Mouse (Mus musculus) 416B (cell line): ENCODE results near the gene Gm12216.

Experiments
- DNase-seq: peaks from one replicate; pipeline ENCODE4 v3.0.0; 2011; ENCODE audit warnings: low read depth

Gene Gm12216

GRCm38 (mm10) chr11:53821230-53821944 is 37.7 kb downstream of the Gm12216 start:
- no peak for DNase-seq

DNA sequence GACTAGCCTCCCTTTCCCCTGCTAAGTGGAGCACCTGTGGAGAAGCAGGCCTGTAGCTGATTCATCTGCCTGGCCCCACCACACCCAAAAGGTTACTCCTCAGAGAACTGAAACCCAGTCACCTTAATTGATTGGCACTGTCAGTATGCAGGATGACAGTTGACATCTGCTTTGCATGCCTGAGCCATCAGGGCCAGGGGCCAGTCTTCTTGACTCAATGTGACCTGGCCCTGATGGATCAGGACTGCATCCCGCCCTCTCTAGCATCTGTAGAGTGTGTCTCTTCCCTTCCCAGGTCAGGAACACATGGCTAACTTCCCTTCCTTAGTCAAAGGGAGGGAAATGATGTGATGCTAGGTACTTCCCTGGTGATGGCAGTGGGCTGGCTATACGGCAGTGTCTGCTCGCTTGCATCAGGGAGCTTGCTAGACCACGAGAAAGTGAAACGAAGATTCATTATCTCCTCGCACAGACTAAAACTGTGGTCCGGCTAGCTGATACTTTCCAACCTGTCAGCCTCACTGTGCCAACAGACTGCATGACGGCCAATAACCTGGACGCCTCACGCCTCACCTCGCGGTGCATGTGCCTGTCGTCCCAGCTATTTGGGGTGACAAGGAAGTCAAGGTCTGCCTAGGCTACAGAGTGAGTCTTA is 38.4 kb downstream of the Gm12216 start:
- peak; percentile 35 for DNase-seq

GRCm38 (mm10) chr11:53819511-53819910 is 39.5 kb downstream of the Gm12216 start:
- DNase-seq, result no peak

DNA sequence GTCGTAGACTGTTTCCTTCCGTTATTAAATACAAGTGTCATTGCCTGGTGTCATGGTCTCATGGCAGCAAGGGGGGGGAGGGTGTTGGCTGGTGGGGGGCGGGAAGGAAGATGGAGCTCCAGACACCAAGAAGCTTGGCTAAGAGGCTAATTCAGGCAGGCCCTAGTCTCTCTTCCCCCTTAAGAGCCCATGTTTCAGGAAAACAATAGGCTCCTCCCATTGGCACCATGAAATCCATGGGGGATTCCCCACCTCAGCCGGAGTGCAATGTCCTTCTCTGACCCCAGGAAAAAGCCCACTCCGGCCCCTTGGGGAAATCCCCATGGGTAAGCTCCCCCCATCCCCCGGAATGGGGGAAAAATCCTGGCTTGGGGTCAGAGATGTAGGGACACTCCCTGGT is 40.3 kb downstream of the Gm12216 start:
- no peak for DNase-seq

GRCm38 (mm10) chr11:53816841-53817375 is 42.1 kb downstream of the Gm12216 start:
- no peak for DNase-seq

DNA sequence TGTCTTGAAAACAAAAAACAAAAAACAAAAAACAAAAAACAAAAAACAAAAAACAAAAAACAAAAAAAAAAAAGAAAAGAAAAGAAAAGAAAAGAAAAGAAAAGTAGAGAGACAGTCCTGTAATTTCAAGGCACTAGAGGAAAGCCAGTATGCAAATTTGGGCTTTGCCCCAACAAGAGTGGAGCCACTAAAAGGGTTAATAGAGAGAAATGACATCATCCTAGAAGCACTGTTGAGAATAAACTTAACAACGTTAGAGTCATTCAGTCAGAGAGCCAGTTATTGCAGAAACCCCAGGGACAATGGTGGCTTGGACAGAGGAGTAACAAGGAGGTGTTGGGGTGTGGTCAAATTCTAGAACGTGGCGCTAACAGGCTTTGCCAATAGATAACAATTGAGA is 44.2 kb downstream of the Gm12216 start:
- DNase-seq, result no peak

- DNase-seq, result no peak
Measured at GRCm38 (mm10) chr11:53813001-53813868, 45.8 kb downstream of the Gm12216 start.

- DNase-seq, result no peak
Measured at GRCm38 (mm10) chr11:53811312-53811711, 47.7 kb downstream of the Gm12216 start.

DNA sequence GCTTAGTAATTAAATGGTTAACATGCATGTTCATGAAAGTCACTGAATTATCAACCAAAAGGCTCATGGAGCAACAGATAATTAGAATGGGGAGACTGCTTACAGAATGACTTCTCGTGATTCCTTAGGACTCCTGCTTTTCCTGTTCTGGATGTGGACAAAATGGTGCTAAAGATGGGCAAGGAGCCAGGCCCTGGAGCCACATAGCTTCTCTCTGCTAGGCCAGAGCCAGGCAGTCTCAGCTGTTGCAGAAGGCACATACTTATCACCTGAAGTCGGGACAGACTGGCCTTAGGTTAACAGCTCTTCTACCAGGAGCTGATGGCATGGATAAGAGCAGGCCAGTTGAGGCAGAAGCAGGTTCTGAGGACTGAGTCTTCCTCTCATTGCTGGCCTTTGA is 48.3 kb downstream of the Gm12216 start:
- DNase-seq, result no peak

GRCm38 (mm10) chr11:53810156-53810555 is 48.9 kb downstream of the Gm12216 start:
- DNase-seq, result peak; percentile 37

GRCm38 (mm10) chr11:53809354-53809753 is 49.7 kb downstream of the Gm12216 start:
- no peak for DNase-seq

GRCm38 (mm10) chr11:53805786-53806185 is 53.3 kb downstream of the Gm12216 start:
- DNase-seq, result peak; percentile 34

DNA sequence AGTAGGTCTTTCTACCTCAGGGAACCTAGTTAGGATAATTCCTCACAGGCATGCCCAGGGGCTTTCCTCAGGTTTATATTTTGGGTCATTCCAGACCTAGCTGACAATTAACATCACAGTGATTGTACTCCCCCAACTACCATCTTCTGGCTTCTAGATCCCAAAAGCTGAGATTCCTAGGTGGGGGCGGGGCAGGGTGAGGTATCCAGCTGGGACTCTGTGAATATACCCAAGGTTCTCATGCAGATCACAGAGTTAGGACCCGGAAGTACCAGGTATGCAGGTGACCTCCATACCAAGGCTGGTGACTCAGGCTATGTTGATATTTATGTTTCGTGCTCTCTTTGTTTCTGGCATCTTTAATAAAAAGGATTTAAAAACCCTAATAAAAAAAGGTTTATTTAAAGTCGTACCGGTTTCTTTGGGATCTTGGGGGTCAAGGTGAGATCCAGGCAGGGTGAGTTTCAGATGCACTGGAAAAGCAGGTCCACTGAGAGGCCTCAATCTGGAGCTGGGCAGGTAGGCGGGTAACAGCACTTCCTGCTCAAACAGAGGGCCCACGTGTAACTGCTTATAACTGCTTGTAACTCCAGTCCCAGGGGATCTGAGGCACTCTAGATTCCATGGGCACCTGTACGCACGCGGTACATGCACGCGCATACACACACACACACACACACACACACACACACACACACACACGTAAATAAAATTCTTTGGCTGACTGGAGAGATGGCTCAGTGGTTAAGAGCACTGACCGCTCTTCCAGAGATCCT is 54.3 kb downstream of the Gm12216 start:
- no peak for DNase-seq

DNA sequence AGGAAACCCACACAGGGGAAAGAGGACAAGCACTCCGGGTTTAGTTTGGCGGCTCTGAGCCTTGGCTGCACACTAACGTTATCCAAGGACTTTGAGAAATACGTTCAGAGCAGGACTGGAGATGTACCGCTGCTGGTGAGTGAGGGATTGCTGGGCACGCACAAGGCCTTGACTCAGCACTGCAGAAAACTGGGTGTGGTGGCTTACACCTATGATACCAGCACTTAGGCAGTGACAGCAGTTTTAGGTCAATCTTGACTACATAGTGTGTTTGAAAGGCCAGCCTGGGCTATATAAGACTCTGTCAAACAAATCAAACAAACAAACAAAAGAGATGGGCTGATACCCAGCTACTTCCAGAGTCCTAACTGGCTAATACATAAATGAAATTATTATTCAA is 55.6 kb downstream of the Gm12216 start:
- no peak for DNase-seq

DNA sequence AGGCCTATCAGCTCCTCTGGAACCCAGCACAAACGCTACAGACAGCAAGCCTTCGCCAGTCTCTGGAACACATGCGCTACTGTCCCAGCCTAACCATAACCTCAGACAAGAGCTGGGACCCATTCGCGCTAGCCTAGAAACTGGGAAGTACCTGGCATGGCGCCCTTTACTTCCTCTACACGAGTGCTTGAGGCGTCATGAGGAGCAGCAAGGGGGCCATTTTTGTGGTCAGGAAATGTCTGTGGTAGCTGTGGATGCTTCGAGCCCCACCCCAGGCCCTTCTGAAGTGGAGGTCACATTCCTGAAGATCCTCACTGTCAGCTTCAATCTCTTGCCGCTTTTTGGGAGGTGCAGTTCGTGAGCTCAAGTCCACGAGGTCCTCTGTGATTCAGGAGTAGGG is 56.0 kb downstream of the Gm12216 start:
- peak; percentile 72 for DNase-seq

- DNase-seq, result no peak
Measured at GRCm38 (mm10) chr11:53800975-53801374, 58.1 kb downstream of the Gm12216 start.

GRCm38 (mm10) chr11:53800036-53800435 is 59.0 kb downstream of the Gm12216 start:
- DNase-seq, result no peak

DNA sequence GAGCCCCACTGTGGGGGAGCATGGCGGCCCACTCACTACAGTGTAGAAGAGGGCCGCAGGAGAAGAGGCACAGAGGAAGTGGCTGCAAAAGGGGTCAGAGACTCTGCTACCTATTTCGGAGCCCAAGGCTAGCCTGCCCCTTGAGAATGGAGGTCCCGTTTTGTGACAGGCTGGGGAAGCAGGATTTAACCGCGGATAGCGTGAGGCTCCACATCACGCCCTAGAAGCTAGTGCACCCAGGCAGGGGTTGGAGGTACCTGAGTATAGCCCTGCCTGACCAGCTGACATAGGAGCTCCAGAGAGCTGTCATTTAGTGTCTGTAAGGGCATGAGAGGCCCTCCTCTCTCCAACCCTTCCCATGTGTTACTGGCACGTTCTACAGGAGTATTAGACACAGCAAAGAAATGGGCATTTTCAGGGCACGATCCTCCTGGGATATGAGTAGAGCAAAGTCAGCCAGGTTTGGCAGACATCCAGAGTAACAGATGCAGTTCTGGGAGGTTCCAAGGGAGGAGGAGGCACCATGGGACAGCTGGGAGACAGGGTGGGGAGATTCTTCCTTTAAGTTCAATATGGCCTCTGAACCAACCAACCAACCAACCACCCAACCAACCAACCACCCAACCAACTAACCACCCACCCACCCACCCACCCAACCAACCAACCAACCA is 60.9 kb downstream of the Gm12216 start:
- no peak for DNase-seq

- DNase-seq, result no peak
Measured at GRCm38 (mm10) chr11:53797386-53797920, 61.6 kb downstream of the Gm12216 start.

DNA sequence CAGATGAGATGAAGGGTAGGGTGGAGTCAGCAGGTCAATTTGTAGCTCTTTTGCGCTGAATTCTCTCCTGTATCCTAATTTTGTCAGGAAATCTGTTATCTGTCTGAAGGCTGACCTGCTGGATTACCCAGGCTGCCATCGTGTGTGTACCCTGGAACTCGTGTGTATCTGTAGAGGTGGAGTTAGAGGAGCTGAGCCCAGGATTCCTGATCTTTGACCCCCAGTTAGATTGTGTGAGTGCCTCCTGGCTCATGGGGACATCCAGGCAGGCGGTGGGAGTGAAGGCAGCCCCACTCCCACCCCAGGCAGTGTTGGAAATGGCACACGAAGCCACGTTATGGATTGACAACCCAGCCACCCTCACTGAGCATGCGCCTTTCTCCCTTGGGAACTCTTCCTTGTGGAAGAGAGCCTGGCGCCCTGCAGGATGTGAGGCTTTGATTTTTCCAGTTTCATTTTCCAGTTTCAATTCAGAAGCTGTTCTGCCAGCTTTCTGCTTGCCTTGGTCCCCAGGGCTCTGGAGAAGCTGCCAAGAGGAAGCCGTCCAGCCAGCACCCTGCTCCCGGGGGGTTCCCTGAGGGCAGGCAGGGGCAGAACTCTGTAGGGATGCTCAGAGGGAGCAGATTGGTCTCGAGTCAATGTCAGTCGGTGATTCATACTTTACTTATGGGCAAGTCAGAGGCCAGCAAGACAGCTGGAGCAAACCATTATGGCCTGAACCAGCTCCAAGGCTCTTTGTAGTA is 62.5 kb downstream of the Gm12216 start:
- no peak for DNase-seq
